Comparison of ENCODE assay signal across 12 mouse cellular contexts in genomic region chr7:97500555-97501209, GRCm38 (mm10). TPM values are rescaled to one million over a fixed set of nuclear protein-coding genes. Genes with fewer than 3 reads are reported as not detected.
A peak's percentile ranks its signal among the peaks of the same experiment; 100 is the strongest.
DNase-seq lines count a peak whose midpoint lies in the region; ATAC-seq and TF ChIP-seq lines count a peak whose summit lies in the region.
"Had no signal": no experiment of that assay in that cellular context is flagged by ENCODE, and none has a peak within 500 bp of the region (broad histone marks: within the 10 kb centered on the region; RNA-seq: fewer than 3 reads in every experiment).

No protein-coding gene starts in this region.

- TF ChIP-seq POLR2A in kidney, adult 2 months (IDR thresholded peaks at IDR 0.05; ENCODE audit: low read depth, low read length), result no peak

- H3K9me3 ChIP-seq in heart, embryonic 16.5 days (replicated peaks; ENCODE audit: control insufficient read depth, low read length), result no peaks in the 10 kb centered on the region
- H3K9me3 ChIP-seq: hindbrain, embryonic 12.5 days; lung, embryonic 15.5 days; neural tube, embryonic 13.5 days had no signal

- no peaks in the 10 kb centered on the region for H3K27me3 ChIP-seq in heart, embryonic 16.5 days (ENCODE audit: control insufficient read depth, insufficient read depth, low read length)
- H3K27me3 ChIP-seq in kidney, adult 2 months (replicated peaks; ENCODE audit: control insufficient read depth, insufficient read depth, low read length), result no peaks in the 10 kb centered on the region
- H3K27me3 ChIP-seq: hindbrain, embryonic 12.5 days; lung, embryonic 15.5 days; neural tube, embryonic 13.5 days had no signal

- ATAC-seq in heart, embryonic 16.5 days (replicated peaks; ENCODE audit: extremely low read depth, insufficient read depth, low FRiP score), result peak; percentile 87
- ATAC-seq in CD4-positive, CD25-positive, alpha-beta regulatory T cell, adult 4 months, result no peak

- H3K4me1 ChIP-seq in heart, embryonic 16.5 days (ENCODE audit: control insufficient read depth, insufficient read depth, low read length), result peaks cover 7% of the 10 kb centered on the region
- H3K4me1 ChIP-seq in kidney, adult 2 months (ENCODE audit: control insufficient read depth, insufficient read depth, low read length), result no peaks in the 10 kb centered on the region
- H3K4me1 ChIP-seq: hindbrain, embryonic 12.5 days; lung, embryonic 15.5 days; neural tube, embryonic 13.5 days had no signal

- no peak overlapping the region for H3K27ac ChIP-seq in left cerebral cortex, adult 2 months
- H3K27ac ChIP-seq in heart, embryonic 16.5 days (ENCODE audit: low read length), result peak overlapping the region; percentile 66
- H3K27ac ChIP-seq in kidney, adult 2 months (ENCODE audit: insufficient read depth, low read depth, low read length), result no peak overlapping the region
- H3K27ac ChIP-seq: hindbrain, embryonic 12.5 days; lung, embryonic 15.5 days; neural tube, embryonic 13.5 days had no signal

- TF ChIP-seq CTCF in left cerebral cortex, adult 2 months (IDR thresholded peaks at IDR 0.05), result no peak
- no peak for TF ChIP-seq CTCF in kidney, adult 2 months (conservative IDR thresholded peaks at IDR 0.05; ENCODE audit: insufficient read depth, insufficient read length, low read depth, low read length)

- intact Hi-C loops in left cerebral cortex, postnatal 4 days (cut with DNase I), result loop anchor here (10.0 kb wide), 1 partner anchor 74 kb away; the partner anchor contains the start of genes Aamdc and Rsf1
- intact Hi-C loops in left cerebral cortex, adult 2 months (cut with DNase I), result no loop called here

- H3K36me3 ChIP-seq in heart, embryonic 16.5 days (ENCODE audit: control insufficient read depth, insufficient read depth), result peaks cover 3% of the 10 kb centered on the region; the same call in 1 of the 2 replicates
- H3K36me3 ChIP-seq in kidney, adult 2 months (ENCODE audit: control insufficient read depth, insufficient read depth, low read length), result no peaks in the 10 kb centered on the region; the same call in 1 of the 2 replicates

- H3K9ac ChIP-seq in heart, embryonic 16.5 days (ENCODE audit: low read length), result no peak overlapping the region
- H3K9ac ChIP-seq: hindbrain, embryonic 12.5 days; lung, embryonic 15.5 days; neural tube, embryonic 13.5 days had no signal

- H3K4me3 ChIP-seq in left cerebral cortex, adult 2 months, result no peak overlapping the region
- no peak overlapping the region for H3K4me3 ChIP-seq in heart, embryonic 16.5 days (ENCODE audit: low read length)
- no peak overlapping the region for H3K4me3 ChIP-seq in kidney, adult 2 months (ENCODE audit: insufficient read depth, low read depth, low read length)
- H3K4me3 ChIP-seq: hindbrain, embryonic 12.5 days; lung, embryonic 15.5 days; neural tube, embryonic 13.5 days had no signal

- peak; percentile 30 for DNase-seq in left cerebral cortex, postnatal 4 days
- no peak for DNase-seq in left cerebral cortex, adult 2 months (ENCODE audit: extremely low spot score in 1 of 2, low spot score in 2 of 2)
- peak; percentile 65 for DNase-seq in cerebellum, adult 11 months
- peak; percentile 88 for DNase-seq in cerebellum, adult 9-11 months
- DNase-seq in kidney, adult 2 months, result no peak
- DNase-seq: kidney, postnatal 10 days; thymus, postnatal 14 days had no signal

- WGBS in heart, embryonic 16.5 days, result 47% methylated on average over 5 of the region's 5 CpGs
- WGBS in kidney, adult 2 months, result 80% methylated on average over 5 of the region's 5 CpGs

- no peak overlapping the region for H3K4me2 ChIP-seq in heart, embryonic 16.5 days (ENCODE audit: low read depth, low read length)
- H3K4me2 ChIP-seq: hindbrain, embryonic 12.5 days; lung, embryonic 15.5 days; neural tube, embryonic 13.5 days had no signal

RNA-seq across cellular contexts. Expression of gene Ints4, which starts 19.9 kb away (rescaled TPM):
- total RNA-seq in left cerebral cortex, postnatal 4 days (2021), result 10 to 100 TPM; 31.8 to 34.8 TPM
- 10 to 100 TPM; 28.7 to 30.9 TPM for total RNA-seq in left cerebral cortex, adult 2 months (2021)
- polyA plus RNA-seq in heart, embryonic 16.5 days (2015; fragmentation: Nextera tagmentation; extraction: Ambion mirVana), result 37.3 and 40.8 TPM in 2 replicates
- polyA plus RNA-seq in CD4-positive, CD25-positive, alpha-beta regulatory T cell, adult 4 months (2017; shearing (Covaris generic)), result 10 to 100 TPM; 46.2 to 64.2 TPM
- 71.8 and 76.4 TPM in 2 replicates for polyA plus RNA-seq in kidney, adult 2 months (2012; rRNA removed)

RNA-seq across cellular contexts. Expression of gene Kctd14, which starts 49.6 kb away (rescaled TPM):
- total RNA-seq in left cerebral cortex, postnatal 4 days (2021), result 1 to 10 TPM in 1 of 2 experiments, under 1 TPM in 1; 0.93 to 1.1 TPM
- 1 to 10 TPM; 3.3 to 3.7 TPM for total RNA-seq in left cerebral cortex, adult 2 months (2021)
- 1.4 and 1.5 TPM in 2 replicates for polyA plus RNA-seq in heart, embryonic 16.5 days (2015; fragmentation: Nextera tagmentation; extraction: Ambion mirVana)
- under 1 TPM; 0.43 to 0.94 TPM for polyA plus RNA-seq in CD4-positive, CD25-positive, alpha-beta regulatory T cell, adult 4 months (2017; shearing (Covaris generic))
- 1.1 and 1.5 TPM in 2 replicates for polyA plus RNA-seq in kidney, adult 2 months (2012; rRNA removed)

Comparison
In these comparisons a context has a peak if more than half of its experiments do, and no peak if none do; other contexts are left out.
1. DNase-seq: peak in left cerebral cortex, postnatal 4 days (single experiment), cerebellum, adult 11 months (single experiment) and cerebellum, adult 9-11 months (single experiment); none in left cerebral cortex, adult 2 months (0 of 2) and kidney, adult 2 months (single experiment).